Mouse (Mus musculus) right cerebral cortex, postnatal 4 days (tissue): ENCODE results near the gene Asah2.

ENCODE experiments used
- DNase-seq: peaks from one replicate; pipeline ENCODE4 v3.0.0-alpha.2; 2022

The Asah2 gene

DNA sequence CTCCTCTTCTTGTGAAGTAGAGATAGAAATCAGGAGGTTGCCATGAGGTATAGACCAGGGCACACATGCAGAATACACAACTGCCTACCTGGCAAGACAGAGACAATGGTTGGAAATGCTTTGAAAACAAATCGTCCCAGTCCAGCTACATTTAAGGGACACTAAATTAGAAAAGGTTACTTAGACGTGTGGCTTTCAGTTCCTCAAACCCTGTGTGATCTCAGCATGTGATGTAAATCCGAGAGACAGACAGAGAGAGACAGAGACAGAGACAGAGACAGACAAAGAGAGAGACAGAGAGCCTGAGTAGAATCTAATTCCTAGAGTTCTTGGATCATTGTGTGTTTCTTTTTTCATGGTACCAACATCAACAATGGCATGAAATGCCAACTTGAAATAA is 136.6 kb downstream of the Asah2 start:
- DNase-seq: no peak

DNA sequence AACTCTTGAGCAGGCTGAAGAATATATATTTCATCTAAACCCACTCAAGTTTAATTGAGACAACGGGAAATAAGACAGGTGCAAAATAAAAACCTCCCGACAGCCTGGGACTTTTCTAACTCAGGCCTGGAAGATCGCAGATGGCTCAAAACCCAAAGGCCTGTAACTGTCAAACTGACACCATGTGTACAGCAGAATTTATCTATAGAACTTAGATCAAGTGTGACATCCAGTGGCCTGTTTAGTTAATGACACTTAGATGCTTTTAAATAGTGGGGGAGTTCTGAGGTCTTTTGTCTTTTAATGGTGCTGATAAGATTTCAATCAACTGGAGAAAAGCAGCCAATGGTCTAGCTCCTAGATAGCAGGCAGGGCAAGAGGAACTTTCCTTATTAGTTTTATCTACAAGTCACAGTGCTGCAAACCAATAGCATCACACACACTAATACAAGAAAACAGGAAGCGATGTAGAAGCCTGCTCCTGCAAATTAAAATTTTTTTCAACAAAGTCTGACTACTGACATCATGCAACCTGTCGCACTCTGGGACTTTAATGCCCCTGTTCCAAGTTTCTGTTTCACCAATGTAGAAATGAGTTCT is 140.0 kb downstream of the Asah2 start:
- DNase-seq: no peak

DNA sequence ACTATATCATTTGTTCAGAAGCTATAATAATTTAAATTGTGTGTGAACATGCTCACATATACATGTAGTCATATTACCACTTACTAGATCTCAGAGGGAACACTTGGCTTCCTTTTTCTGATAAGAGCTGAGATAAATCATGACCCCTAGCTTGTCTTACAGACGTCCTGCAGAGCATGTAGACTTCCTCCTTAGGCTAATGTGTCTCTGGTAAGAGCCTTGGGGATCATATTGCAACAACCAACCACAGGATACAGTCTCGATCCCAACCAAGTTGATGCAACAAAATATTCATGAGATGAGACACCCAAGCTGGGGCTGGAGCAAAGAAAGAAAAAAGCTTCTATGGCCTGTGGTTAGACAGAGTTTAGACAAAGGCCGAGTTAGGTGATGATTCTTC is 144.9 kb downstream of the Asah2 start:
- no peak for DNase-seq

DNA sequence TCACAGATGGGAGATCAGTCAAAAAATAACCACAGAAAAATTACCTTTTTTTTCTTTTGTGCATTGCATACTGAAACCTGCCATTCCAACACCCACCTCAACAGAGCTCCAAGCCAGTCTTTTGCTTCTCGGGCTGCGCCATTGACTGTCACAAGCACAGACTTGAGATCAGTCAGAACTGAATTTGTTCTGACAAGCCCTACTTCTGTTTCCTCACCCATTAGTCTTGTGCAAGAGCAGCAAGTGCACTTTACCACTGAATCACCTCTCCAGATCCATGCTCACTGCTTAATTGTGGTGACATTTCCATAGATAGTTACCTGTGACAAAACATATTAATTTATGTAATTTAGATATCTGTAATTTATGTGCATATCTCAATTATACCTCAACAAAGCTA is 147.6 kb downstream of the Asah2 start:
- no peak for DNase-seq

DNA sequence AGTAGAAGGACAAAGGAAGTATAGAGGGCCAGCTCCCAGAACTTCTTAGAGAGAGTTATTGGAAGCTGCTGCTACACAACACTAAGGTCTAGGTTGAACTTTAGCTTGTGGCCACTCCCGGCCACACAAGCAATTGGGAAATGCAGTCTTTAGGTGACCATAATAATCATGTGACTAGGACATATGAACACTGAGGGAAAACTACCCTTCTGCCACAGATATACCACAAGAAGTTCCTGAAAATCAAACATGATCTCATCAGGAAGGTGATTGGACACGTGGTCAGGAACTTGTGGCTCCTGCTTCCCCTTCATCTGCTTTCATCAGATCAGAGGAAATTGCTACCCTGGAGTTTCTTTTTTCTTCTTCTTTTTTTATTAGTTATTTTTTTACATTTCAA is 151.7 kb downstream of the Asah2 start:
- DNase-seq: no peak

DNA sequence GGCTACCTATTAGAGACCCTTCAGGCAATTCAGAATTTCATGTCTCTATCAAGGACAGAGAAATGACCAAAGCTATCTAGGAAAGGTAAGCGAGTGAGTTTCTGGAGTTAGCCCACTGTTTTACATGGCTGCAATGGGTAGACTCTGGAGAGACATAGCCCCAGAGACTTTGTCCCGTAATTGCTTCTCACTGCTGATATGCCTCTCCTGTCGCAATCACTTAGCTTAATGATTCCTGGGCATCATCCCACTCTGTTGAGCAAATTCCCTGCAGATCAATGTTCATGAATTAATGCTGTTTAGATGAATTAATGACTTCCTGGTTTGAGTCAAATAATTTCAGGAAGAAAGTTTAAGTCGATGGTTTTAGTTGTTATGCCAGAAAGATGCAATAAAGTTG is 153.3 kb downstream of the Asah2 start:
- no peak for DNase-seq

DNA sequence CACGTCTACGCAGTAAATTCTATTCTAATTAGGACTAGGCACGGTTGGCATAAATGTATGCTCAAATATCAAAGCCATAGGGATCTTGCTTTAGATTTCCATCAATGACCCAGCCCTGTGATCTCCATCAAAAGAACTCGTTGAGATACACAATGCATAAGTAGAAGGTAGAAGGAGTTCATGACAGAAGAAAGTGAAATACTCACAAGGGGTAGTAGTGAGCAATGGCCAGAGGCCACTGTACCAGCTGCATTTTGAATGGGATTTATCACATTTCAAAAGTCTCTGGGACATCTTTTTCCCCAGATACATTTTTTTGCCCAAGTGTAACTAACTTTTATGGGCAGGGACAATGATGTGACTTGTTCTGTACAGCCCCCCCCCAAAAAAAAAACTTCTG is 153.7 kb downstream of the Asah2 start:
- DNase-seq: no peak

DNA sequence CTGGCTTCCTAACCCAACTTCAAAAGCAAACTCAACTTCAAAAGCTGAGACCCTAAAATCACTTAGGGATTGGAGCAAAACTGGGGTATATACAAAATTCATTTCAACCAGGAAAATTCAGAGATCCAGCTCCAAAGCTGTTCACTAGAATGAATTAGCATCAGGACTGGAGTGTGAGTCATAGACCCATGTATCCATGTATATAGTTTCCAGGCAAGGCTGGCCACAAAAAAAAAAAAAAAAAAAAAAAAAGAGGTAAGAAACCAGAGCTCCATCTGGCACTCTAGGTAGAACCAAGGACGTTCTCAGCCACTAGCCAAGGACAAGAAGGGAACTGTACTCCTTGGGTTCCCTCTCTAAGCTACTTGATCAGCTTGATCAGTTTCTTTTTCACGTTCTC is 154.2 kb downstream of the Asah2 start:
- DNase-seq: no peak

DNA sequence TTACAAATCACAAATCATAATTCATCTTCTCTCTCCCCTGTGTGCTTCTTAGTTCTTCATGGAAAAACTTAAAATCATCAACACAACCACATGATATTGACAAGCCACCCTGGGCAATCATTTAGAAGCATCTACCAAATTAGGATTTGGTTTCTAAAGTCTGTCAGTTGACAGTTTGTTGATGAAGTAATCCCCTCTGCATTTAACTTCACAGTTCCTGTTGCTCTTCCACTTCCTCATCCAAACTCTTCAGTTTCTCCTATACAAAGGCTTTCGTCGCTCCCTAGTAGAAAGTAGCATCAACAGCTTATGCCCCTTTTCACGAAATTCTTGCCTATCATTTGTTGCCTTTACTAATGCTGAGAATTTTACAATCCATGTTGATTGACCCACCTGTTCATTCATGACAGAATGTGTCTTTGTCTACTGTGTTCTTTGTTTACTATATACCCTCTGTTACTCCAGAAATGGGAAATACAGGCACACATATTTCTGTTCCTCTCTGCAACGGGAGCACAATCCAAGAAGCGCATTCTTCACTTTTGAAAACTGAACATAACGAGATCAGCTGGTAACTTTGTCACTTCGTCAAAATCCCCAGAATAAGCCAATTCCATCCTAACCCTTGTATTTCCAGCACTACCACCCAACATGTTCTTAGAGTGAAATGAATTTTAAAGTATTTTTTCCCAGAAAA is 157.1 kb downstream of the Asah2 start:
- DNase-seq: no peak
